Mouse (Mus musculus): ENCODE data around the gene Aldh3a1.
A peak's percentile ranks its signal among the peaks of the same experiment; 100 is the strongest.

Aldh3a1 gene

DNA sequence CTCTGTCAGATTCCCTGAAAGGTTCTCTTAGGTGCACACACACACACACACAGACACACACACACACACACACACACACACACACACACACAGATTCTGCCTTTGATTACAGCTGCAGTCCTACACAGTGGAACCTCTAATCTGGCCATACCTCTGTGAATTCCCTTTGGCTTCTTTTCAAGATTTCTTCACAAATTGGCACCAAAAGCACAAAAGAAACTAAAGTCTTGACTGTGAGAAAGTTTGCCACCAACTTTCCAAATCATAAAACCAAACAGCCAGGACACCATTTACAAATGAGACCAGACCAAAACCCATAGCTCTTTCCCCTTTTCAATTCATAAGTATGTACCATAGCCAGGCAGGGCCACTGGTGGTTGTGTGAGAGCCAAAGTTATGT lies 9.4 kb upstream of the Aldh3a1 start:
- peak; percentile 12 for DNase-seq

DNA sequence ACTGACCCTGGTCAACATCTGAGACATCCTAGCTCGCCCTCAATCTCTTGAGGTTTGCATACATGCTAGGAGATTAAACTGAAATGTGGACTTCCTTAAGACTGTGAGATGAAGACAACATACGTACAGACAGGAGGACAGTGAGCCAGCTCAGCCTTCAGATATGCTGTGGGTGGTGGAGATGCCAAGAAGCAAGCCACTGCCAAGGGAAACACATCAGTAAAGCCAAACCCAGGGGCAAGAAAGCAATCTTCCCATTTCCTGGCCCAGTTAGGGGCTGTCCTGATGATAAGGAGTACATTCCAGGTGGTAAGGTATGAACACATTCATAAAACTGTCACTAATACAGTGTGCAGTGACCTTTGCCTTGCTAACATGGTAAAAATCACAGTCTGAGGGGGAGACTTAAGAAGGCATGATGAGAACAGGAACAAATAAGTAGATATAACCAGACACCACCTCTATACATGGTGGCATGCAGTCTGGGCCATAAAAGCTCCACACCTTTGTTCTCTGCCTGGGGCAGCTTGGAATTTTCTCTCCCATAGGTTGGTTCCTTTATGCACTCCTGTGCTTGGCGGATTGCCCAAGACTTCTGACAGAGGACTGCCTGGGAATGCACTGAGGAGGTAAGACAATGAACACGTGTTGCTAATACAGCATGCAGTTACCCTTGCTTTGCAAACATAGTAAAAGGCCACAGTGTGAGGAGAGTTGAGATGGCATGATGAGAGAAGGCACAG lies 7.5 kb upstream of the Aldh3a1 start:
- peak; percentile 26 for DNase-seq

DNA sequence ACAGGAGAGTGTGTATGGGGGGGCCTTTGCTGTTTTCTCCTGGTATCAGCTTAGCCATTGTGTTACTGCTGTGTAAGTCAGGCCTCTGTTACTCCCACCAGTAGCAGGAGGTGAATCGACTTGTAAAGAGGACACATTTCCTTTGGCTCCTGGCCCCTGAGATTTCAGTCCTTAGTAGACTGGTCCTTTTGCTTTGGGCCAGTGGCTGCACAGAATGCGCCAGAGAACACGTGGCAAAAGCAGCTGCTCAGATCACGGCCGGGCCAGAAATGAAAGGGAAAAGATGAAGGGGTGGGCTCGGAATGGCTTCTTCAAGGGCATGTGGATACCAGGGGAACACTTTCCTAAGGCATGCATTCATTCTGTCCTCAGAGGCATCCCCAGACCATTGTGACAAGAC lies 5.2 kb upstream of the Aldh3a1 start:
- no peak for DNase-seq

- no peak for DNase-seq
Measured at GRCm38 (mm10) chr11:61202810-61203209, 4.5 kb upstream of the Aldh3a1 start.

DNA sequence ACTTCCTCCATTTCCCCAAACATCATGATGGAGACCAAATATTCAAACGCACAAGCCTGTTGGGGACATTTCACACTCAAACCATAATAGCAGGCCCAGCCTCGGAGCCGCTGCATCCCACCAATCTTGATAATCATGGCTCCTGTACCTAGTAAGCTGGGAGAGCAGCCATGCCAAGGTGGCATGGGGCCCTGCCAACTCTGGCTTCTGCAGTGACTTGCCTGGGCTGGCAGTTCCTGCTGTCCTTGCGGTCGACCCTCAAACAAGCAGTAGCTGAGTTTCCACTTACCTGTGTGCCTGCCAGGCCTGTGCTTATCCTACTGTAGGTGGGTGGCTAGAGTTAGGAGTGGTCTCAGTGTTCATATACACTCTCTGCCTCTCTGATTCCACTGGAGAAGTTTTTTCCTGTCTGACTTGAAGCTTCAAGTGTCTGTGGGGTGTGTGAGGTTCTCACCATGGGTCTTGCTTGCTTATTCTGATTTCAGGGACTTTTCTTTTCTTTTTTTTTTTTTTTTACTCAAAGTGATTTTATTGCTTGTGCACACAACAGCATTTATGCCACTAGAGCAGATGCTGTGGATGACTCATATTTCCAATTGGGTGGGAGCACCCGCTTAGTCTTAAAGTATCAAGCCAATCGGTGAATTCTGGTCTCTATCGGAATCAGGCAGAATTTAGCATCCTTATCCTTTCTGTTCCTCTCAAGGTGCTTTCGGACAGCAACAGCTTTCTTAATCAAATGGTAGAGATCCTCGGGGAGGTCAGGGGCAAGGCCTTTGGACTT lies 2.0 kb upstream of the Aldh3a1 start:
- no peak for DNase-seq

DNA sequence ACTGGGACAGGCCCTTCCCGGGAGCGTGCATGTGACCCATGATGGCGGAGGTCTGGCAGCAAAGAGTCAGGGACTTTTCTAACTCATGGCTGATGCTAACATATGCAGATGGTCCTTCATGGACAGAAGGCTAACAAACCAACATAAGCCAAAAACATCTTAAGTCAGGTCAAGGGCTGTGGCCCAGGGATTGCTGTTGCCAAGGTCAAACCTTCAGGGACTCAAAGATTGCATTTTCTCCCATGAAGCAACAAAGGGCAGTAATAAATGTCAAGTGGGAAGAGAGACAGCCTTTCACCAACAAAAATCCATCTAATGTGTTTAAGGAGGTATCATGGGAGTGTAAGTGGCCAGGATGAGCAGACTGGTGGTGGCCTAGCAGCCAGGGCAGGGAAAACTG lies 1.2 kb upstream of the Aldh3a1 start:
- no peak for DNase-seq

DNA sequence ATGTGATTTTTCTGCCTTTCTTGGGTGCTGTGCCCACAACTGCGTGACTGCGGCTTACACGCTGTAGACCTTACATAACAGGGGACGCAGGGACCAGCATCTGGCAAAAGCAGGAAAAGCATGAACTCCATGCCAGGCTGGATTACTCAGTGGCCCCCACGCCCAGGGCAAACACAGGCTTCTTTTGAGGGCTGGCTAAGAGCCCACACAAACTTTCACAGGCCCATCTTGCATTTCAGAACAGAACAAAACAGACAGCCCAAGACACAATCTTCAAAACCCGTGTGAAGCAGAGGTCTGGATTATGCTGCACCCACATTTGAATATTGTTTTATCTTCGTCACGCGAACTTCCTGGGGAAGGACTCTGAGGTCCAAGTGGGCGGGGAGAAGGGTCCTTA lies 979 bp downstream of the Aldh3a1 start:
- DNase-seq: peak; percentile 55

DNA sequence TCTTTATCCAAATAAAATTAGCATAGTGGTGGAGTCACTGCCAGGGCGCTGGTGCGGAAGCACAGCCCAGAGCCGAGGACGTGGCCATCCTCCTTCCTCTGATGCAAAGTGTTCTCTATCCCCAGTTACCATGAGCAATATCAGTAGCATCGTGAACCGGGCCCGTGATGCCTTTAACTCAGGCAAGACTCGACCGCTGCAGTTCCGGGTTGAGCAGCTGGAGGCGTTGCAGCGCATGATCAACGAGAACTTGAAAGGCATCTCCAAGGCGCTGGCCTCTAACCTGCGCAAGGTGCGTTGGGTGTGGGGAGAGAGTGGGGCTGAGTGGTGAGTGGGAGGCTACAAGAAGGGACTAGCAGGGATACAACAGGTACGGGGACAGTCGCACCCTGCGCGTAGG lies 4.8 kb downstream of the Aldh3a1 start:
- peak; percentile 63 for DNase-seq

DNA sequence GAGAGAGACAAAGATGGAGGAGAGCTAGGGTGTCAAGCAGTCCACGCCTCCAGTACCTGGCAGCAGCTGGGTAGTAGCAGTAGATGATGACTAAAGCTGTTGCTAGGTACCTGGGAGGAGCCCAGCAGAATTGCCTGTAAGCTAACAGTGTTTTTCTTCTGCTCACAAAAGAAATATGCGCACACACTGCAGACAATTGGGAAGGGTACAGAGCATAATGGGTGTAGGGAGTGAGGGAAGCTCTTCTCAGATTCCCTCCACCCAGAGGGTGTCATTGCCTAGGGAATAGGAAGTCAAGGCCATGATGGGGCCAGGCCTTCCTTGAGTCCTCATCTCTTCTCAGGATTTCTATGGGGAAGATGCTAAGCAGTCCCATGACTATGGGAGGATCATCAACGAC lies 8.6 kb downstream of the Aldh3a1 start:
- DNase-seq: no peak

GRCm38 (mm10) chr11:61220156-61220881 lies 13.0 kb downstream of the Aldh3a1 start:
- DNase-seq: peak; percentile 52

DNA sequence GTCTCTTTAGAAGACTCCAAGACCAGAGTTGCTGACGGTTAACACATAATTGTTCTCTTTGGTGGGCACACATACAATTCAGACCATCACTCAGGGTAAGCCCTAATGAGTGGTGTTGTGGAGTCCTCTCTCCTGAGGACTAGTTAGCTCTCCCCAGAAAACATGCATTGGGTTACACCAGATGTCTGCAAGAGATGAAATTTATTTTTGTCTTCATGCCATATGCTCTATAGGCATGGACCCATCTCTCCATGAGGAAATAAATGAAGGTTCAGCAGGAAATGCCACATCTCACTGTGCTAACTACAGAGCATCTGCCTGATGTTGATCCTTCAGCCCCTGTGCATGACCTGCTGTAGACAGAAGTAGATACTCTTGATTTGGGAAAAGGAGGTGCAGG lies 14.7 kb downstream of the Aldh3a1 start:
- no peak for DNase-seq

GRCm38 (mm10) chr11:61222971-61223745 lies 15.8 kb downstream of the Aldh3a1 start:
- peak; percentile 45 for DNase-seq

DNA sequence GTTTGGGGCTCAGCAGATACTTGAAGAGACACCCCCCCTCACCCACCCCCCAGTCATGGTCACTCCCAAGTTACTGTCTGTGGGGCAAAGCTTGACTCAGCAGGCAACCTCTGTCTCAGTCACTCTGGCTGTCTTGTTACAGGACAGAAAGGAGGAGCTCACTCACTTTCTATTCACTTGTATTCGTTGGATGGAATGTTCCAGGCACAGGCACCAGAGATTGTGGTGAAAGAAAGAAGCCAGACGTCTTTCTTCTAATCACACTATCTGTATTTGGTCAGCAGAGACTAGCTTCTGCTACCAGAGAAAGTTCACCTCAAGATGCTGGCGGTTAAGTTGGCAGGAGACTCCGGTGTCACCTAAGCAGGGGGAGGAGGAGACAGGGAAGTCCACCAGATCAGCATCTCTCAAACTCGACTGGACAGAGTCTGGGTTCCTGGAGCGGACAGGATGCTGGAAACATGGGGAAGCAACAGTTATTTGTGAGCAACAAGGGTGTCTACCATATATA lies 17.0 kb downstream of the Aldh3a1 start:
- DNase-seq: peak; percentile 21

GRCm38 (mm10) chr11:61224907-61225306 lies 17.6 kb downstream of the Aldh3a1 start:
- no peak for DNase-seq

GRCm38 (mm10) chr11:61225511-61225910 lies 18.2 kb downstream of the Aldh3a1 start:
- DNase-seq: peak; percentile 34

DNA sequence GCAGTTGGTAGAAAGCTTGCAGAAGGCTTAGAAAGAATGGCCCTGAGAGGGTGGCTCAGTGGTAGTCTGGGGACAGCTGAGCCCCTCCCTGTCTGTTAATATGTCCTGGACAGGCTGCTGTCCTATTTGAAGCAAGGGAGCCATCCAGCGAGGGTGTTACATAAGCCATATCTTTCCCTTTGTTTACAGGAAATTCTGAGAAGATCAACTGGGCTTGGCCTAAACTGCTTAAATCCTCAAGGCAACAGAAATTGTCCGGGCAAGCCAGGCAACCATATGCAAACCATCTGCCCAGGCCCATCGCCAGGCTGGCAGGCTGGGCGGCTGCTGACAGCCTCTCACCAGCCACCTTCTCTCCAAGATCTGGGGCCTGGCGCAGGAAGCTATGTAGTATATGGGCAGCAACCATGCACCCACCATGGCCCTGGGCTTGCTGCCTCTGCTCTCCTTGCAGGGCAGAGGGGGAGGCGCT lies 18.6 kb downstream of the Aldh3a1 start:
- DNase-seq: peak; percentile 61

- DNase-seq: no peak
Measured at GRCm38 (mm10) chr11:61227816-61228215, 20.5 kb downstream of the Aldh3a1 start.

GRCm38 (mm10) chr11:61228406-61228805 lies 21.1 kb downstream of the Aldh3a1 start:
- peak; percentile 60 for DNase-seq

DNA sequence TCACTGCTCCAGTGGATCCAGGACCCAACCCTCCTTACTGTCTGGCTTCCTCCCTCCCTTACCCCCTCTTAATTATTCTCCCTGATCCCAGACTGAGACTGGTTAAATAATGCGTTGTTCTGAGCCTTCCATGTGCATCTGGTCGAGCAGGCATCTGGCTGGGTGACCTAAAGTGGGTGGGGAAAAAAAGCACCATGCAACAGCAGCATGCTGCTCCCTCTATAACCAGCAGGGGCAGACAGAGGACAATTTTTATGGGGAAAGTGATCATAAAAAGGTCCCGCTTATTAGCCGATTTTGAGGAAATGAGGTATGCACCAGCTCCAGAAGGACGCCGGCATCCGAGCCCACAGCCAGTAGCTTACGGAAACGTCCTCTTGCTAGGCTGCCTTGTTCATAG lies 24.0 kb downstream of the Aldh3a1 start:
- peak; percentile 86 for DNase-seq

- DNase-seq: no peak
Measured at GRCm38 (mm10) chr11:61234174-61234573, 26.8 kb downstream of the Aldh3a1 start.

- DNase-seq: peak; percentile 7
Measured at GRCm38 (mm10) chr11:61236015-61236414, 28.7 kb downstream of the Aldh3a1 start.

- no peak for DNase-seq
Measured at GRCm38 (mm10) chr11:61244406-61244805, 37.1 kb downstream of the Aldh3a1 start.

All from lung, postnatal 36 days (tissue).